ENCODE assay signal across 8 mouse cellular contexts in the genomic region with DNA sequence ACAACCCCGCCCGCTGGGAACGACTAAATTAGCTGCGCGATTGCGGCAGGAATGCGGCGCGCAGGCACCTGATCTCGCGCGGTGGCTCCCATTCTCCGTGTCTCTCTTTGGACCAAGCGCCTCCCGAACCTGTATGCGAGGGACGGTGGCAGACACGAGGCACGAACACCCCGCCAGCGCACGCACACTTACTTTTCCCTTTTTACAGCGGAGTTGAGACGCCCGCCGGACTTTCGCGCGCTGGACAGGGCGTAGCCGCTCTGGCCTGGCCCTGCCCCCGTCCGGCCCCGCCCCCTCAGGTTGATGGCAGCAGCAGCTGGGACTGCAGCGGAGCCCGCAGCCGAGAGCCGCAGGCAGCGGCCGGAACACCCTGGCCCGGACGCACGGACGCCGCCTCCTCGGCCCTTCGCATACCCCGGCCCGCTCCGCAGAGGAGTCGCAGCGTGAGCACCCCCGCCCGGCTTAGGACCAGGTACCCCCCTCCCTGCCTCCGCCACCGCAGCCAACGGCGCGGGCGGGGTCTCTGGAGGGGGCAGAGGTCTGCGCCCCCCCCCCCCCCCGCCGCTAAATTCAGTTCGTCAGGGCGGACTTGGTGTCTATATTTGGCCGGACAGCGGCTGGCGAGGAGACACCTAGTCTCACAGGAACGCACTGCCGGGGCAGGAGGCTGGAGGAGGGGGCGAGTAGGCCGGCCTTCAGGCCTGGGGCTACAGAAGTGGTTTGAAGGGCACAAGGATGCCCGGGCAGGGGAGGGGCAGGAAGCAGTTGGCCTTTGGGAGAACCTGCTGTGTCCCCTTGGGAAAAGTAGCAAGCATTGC. TPM values are rescaled to one million over a fixed set of nuclear protein-coding genes. Genes with fewer than 3 reads are reported as not detected.
DNase-seq lines count a peak whose midpoint lies in the region; ATAC-seq and TF ChIP-seq lines count a peak whose summit lies in the region.

Coro6 (plus strand) TSS at position 129 of the 818 bp plus-strand sequence.

- TF ChIP-seq POLR2A in thymus, adult 2 months (IDR thresholded peaks at IDR 0.05; ENCODE audit: control insufficient read depth, extremely low read depth, insufficient read depth, low read length, poor library complexity) = no peak

- peaks cover 13% of the 10 kb centered on the region for H3K4me1 ChIP-seq in thymus, adult 2 months (replicated peaks; ENCODE audit: control insufficient read depth, insufficient read depth, low read length)
- peaks cover 16% of the 10 kb centered on the region for H3K4me1 ChIP-seq in liver, postnatal 0 days (ENCODE audit: insufficient read depth)
- no peaks in the 10 kb centered on the region for H3K4me1 ChIP-seq in neural tube, embryonic 11.5 days (ENCODE audit: control insufficient read depth, insufficient read depth, low read length)

- peak within 1 kb of the TSS; percentile 30; the same call in 1 of the 2 replicates for H3K9ac ChIP-seq in liver, postnatal 0 days (replicated peaks)
- peak within 1 kb of the TSS; percentile 47 for H3K9ac ChIP-seq in neural tube, embryonic 11.5 days (ENCODE audit: low read length)

- peak; percentile 70 for ATAC-seq in liver, postnatal 0 days
- no peak for ATAC-seq in neural tube, embryonic 11.5 days (ENCODE audit: insufficient read depth, low FRiP score, low TSS enrichment)

- no peak for TF ChIP-seq CTCF in thymus, adult 2 months (IDR thresholded peaks at IDR 0.05; ENCODE audit: borderline replicate concordance, control insufficient read depth, extremely low read depth, insufficient read depth, low read length, poor library complexity)
- TF ChIP-seq CTCF in liver, postnatal 0 days (IDR thresholded peaks at IDR 0.05; ENCODE audit: low read depth) = no peak

- no peak for TF ChIP-seq EP300 in liver, postnatal 0 days (IDR thresholded peaks at IDR 0.05; ENCODE audit: low read depth)

- H3K27ac ChIP-seq in thymus, adult 2 months (ENCODE audit: control insufficient read depth, insufficient read depth, low read length) = no peak within 1 kb of the TSS
- no peak within 1 kb of the TSS for H3K27ac ChIP-seq in liver, postnatal 0 days (ENCODE audit: low read depth)
- no peak within 1 kb of the TSS for H3K27ac ChIP-seq in neural tube, embryonic 11.5 days (ENCODE audit: low read depth, low read length)

- H3K9me3 ChIP-seq in liver, postnatal 0 days (ENCODE audit: low read length) = no peaks in the 10 kb centered on the region
- H3K9me3 ChIP-seq in neural tube, embryonic 11.5 days (ENCODE audit: control insufficient read depth, low read length) = no peaks in the 10 kb centered on the region

- peak within 1 kb of the TSS; percentile 91 for H3K4me2 ChIP-seq in liver, postnatal 0 days (ENCODE audit: low read depth, low read length)
- peak within 1 kb of the TSS; percentile 80 for H3K4me2 ChIP-seq in neural tube, embryonic 11.5 days (ENCODE audit: low read depth)

- DNase-seq in thymus, adult 2 months = no peak
- no peak for DNase-seq in thymus, postnatal 10 days (ENCODE audit: low spot score in 2 of 2)
- DNase-seq in embryo, embryonic 11.5 days (ENCODE audit: low read depth, low spot score) = peak; percentile 40
- DNase-seq in heart, adult 8-10 months (ENCODE audit: low spot score) = peak; percentile 80
- DNase-seq in kidney, adult 9 months = peak; percentile 72
- DNase-seq in liver, postnatal 0 days = peak; percentile 82
- DNase-seq in neural tube, embryonic 11.5 days (ENCODE audit: low spot score) = peak; percentile 66
- DNase-seq in thymus, postnatal 25 days = no peak

- peak within 1 kb of the TSS; percentile 16 for H3K4me3 ChIP-seq in thymus, adult 2 months (ENCODE audit: control insufficient read depth, insufficient read depth, low read length)
- peak within 1 kb of the TSS; percentile 53 for H3K4me3 ChIP-seq in liver, postnatal 0 days (ENCODE audit: low read depth, low read length)
- H3K4me3 ChIP-seq in neural tube, embryonic 11.5 days (ENCODE audit: low read depth, low read length) = peak within 1 kb of the TSS; percentile 47

- H3K27me3 ChIP-seq in thymus, adult 2 months (ENCODE audit: control insufficient read depth, insufficient read depth, low read length) = peaks cover 14% of the 10 kb centered on the region
- peaks cover 63% of the 10 kb centered on the region for H3K27me3 ChIP-seq in liver, postnatal 0 days (ENCODE audit: insufficient read depth, low read length)
- H3K27me3 ChIP-seq in neural tube, embryonic 11.5 days (ENCODE audit: control insufficient read depth, insufficient read depth, low read length) = peaks cover 42% of the 10 kb centered on the region

- WGBS in thymus, adult 2 months = 1% methylated on average over 73 of the region's 73 CpGs
- under 1% methylated on average over 66 of the region's 73 CpGs for WGBS in liver, postnatal 0 days (ENCODE audit: insufficient replicate concordance)
- WGBS in neural tube, embryonic 11.5 days = under 1% methylated on average over 67 of the region's 73 CpGs

- H3K36me3 ChIP-seq in thymus, adult 2 months (ENCODE audit: control insufficient read depth, insufficient read depth, low read length) = no peaks in the 10 kb centered on the region
- H3K36me3 ChIP-seq in liver, postnatal 0 days (replicated peaks; ENCODE audit: insufficient read depth, low read length) = no peaks in the 10 kb centered on the region
- H3K36me3 ChIP-seq in neural tube, embryonic 11.5 days (ENCODE audit: control insufficient read depth, insufficient read depth, low read length) = no peaks in the 10 kb centered on the region

RNA-seq across cellular contexts. Expression of gene Coro6, which starts in this region (rescaled TPM):
- 3.1 and 23.9 TPM in 2 replicates for polyA plus RNA-seq in thymus, adult 2 months (2012; rRNA removed)
- total RNA-seq in heart, adult 8-10 months (2022) = 100 to 1,000 TPM; 221 to 251 (median 232) TPM
- 0.05 and 0.38 TPM in 2 replicates for polyA plus RNA-seq in liver, postnatal 0 days (2015; fragmentation: Nextera tagmentation; extraction: Ambion mirVana)
- polyA plus RNA-seq in neural tube, embryonic 11.5 days (2014; fragmentation: Nextera tagmentation; extraction: Ambion mirVana) = 0.41 and 0.43 TPM in 2 replicates

Comparison
In these comparisons a context has a peak if more than half of its experiments do, and no peak if none do; other contexts are left out.
1. Peak in DNase-seq, ATAC-seq, H3K4me3 ChIP-seq, H3K9ac ChIP-seq and H3K4me2 ChIP-seq in liver, postnatal 0 days; RNA of the gene not detected or under 1 TPM.
2. Peak in DNase-seq, H3K4me3 ChIP-seq, H3K9ac ChIP-seq and H3K4me2 ChIP-seq in neural tube, embryonic 11.5 days; RNA of the gene not detected or under 1 TPM.
3. DNase-seq: peak in embryo, embryonic 11.5 days (single experiment), heart, adult 8-10 months (single experiment) and kidney, adult 9 months (single experiment); none in thymus, adult 2 months (single experiment), thymus, postnatal 10 days (0 of 2) and thymus, postnatal 25 days (single experiment).
4. Peak in every context shown above with its lines, with median percentiles within 50 percentile points of each other: H3K4me3 ChIP-seq.